Mouse (Mus musculus): Measurements from ENCODE around the gene Dab2. TPM values are rescaled to one million over a fixed set of nuclear protein-coding genes. Genes with fewer than 3 reads are reported as not detected.

Dab2 gene
- polyA plus RNA-seq, 1 experiment from 2014 or later, result 100 TPM

DNA sequence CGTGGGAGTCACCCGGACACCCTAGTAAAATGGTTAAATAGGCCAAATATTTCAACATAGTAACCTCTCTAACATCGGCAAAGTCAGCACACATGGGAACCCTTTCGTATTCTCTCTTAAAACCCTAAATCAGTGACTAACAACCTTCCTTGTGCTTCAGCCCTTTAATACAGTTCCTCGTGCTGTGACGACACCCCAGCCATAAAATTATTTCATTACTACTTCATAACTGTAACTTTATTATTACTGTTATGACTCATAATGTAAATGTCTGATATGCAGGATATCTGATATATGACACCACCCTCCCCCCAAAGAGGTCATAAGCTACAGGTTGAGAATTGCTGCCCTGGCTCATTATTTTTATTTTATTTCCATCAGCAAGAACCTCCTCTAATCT, 19.8 kb downstream of the Dab2 start:
- no peak overlapping the region for H3K27ac ChIP-seq (replicated peaks; ENCODE audit: low read depth, low read length)
- peaks cover 17% of the 10 kb centered on the region for H3K4me1 ChIP-seq (ENCODE audit: control insufficient read depth, insufficient read depth, low read length)
- H3K36me3 ChIP-seq (ENCODE audit: control insufficient read depth, insufficient read depth, low read length), result no peaks in the 10 kb centered on the region
- ATAC-seq (ENCODE audit: low read depth) (no peak), DNase-seq (ENCODE audit: low spot score) (no peak)
- H3K9ac ChIP-seq (ENCODE audit: low read depth, low read length), result no peak overlapping the region
- H3K9me3 ChIP-seq (ENCODE audit: control insufficient read depth, low read length), result no peaks in the 10 kb centered on the region
- 79% methylated on average over 6 of the region's 6 CpGs for WGBS
- no peak overlapping the region for H3K4me2 ChIP-seq (ENCODE audit: low read depth, low read length)
- H3K27me3 ChIP-seq (replicated peaks; ENCODE audit: control insufficient read depth, insufficient read depth, low read length), result no peaks in the 10 kb centered on the region
- H3K4me3 ChIP-seq (ENCODE audit: low read depth, low read length), result no peak overlapping the region

GRCm38 (mm10) chr15:6320501-6320900, 20.9 kb downstream of the Dab2 start:
- H3K9ac ChIP-seq (ENCODE audit: low read depth, low read length), result no peak overlapping the region
- WGBS, result 29% methylated on average over 5 of the region's 5 CpGs
- H3K36me3 ChIP-seq (ENCODE audit: control insufficient read depth, insufficient read depth, low read length), result no peaks in the 10 kb centered on the region
- DNase-seq (ENCODE audit: low spot score), result no peak
- H3K9me3 ChIP-seq (ENCODE audit: control insufficient read depth, low read length), result no peaks in the 10 kb centered on the region
- no peaks in the 10 kb centered on the region for H3K27me3 ChIP-seq (replicated peaks; ENCODE audit: control insufficient read depth, insufficient read depth, low read length)
- no peak overlapping the region for H3K4me2 ChIP-seq (ENCODE audit: low read depth, low read length)
- no peak overlapping the region for H3K4me3 ChIP-seq (ENCODE audit: low read depth, low read length)
- no peak overlapping the region for H3K27ac ChIP-seq (replicated peaks; ENCODE audit: low read depth, low read length)
- H3K4me1 ChIP-seq (ENCODE audit: control insufficient read depth, insufficient read depth, low read length), result peaks cover 17% of the 10 kb centered on the region
- ATAC-seq (ENCODE audit: low read depth), result no peak

DNA sequence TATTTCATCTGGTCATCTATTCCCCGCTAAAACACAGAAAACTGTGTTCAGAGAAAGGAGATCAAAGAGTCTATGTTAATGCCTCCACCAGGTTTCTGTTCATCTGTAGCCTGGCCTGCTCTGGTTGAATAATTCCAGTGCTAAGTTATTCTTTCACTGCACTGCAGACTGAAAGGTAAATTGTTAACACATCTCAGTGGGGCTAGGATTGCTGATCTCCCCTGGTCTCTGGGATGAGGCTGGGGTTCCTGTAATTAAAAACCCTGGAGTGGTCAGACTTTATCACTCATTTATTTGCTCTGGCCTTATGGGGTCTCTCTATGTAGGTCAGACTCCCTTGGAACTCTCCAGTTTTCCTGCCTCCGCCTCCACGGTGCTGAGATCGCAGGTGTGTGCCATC, 21.7 kb downstream of the Dab2 start:
- no peaks in the 10 kb centered on the region for H3K36me3 ChIP-seq (ENCODE audit: control insufficient read depth, insufficient read depth, low read length)
- H3K9ac ChIP-seq (ENCODE audit: low read depth, low read length), result no peak overlapping the region
- no peak overlapping the region for H3K4me3 ChIP-seq (ENCODE audit: low read depth, low read length)
- H3K9me3 ChIP-seq (ENCODE audit: control insufficient read depth, low read length), result no peaks in the 10 kb centered on the region
- no peaks in the 10 kb centered on the region for H3K27me3 ChIP-seq (replicated peaks; ENCODE audit: control insufficient read depth, insufficient read depth, low read length)
- peaks cover 17% of the 10 kb centered on the region for H3K4me1 ChIP-seq (ENCODE audit: control insufficient read depth, insufficient read depth, low read length)
- ATAC-seq (ENCODE audit: low read depth), result no peak
- no peak for DNase-seq (ENCODE audit: low spot score)
- H3K4me2 ChIP-seq (ENCODE audit: low read depth, low read length), result no peak overlapping the region
- WGBS, result 72% methylated on average over 4 of the region's 4 CpGs
- no peak overlapping the region for H3K27ac ChIP-seq (replicated peaks; ENCODE audit: low read depth, low read length)

DNA sequence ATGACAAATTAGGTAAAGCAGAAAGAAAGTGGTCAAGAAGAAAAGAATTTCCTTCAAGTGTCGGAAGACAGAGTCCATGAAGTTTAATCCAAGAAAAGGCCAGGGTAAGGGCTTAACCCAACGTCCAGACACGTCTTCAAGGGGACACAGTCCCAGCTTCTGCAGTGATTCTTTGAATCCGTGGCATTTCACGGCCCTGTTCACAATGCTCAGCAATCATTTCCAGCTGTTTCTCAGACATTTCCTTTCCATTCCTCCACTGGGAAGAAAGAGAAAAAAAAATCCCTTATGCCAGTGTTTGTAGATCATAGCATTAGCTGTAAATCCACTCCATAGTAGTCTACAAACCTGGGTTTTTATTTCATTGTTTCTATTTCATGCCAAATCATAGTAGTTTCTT, 22.7 kb downstream of the Dab2 start:
- H3K4me1 ChIP-seq (ENCODE audit: control insufficient read depth, insufficient read depth, low read length), result peaks cover 17% of the 10 kb centered on the region
- H3K9ac ChIP-seq (ENCODE audit: low read depth, low read length), result no peak overlapping the region
- no peaks in the 10 kb centered on the region for H3K27me3 ChIP-seq (replicated peaks; ENCODE audit: control insufficient read depth, insufficient read depth, low read length)
- DNase-seq (ENCODE audit: low spot score) (no peak), ATAC-seq (ENCODE audit: low read depth) (no peak)
- H3K27ac ChIP-seq (replicated peaks; ENCODE audit: low read depth, low read length), result 0 out of 2 replicates have a peak overlapping the region, but pooled peaks have one; percentile 21
- H3K36me3 ChIP-seq (ENCODE audit: control insufficient read depth, insufficient read depth, low read length), result no peaks in the 10 kb centered on the region
- WGBS, result 30% methylated on average over 5 of the region's 5 CpGs
- H3K9me3 ChIP-seq (ENCODE audit: control insufficient read depth, low read length), result no peaks in the 10 kb centered on the region
- no peak overlapping the region for H3K4me2 ChIP-seq (ENCODE audit: low read depth, low read length)
- no peak overlapping the region for H3K4me3 ChIP-seq (ENCODE audit: low read depth, low read length)

GRCm38 (mm10) chr15:6323577-6323976, 24.0 kb downstream of the Dab2 start:
- Histone ChIP-seq H3K4me2 (ENCODE audit: low read depth, low read length) (no peak overlapping the region), H3K4me3 (ENCODE audit: low read depth, low read length) (no peak overlapping the region), H3K36me3 (ENCODE audit: control insufficient read depth, insufficient read depth, low read length) (no peaks in the 10 kb centered on the region), H3K9me3 (ENCODE audit: control insufficient read depth, low read length) (no peaks in the 10 kb centered on the region), H3K27me3 (replicated peaks; ENCODE audit: control insufficient read depth, insufficient read depth, low read length) (no peaks in the 10 kb centered on the region), H3K27ac (replicated peaks; ENCODE audit: low read depth, low read length) (no peak overlapping the region), H3K4me1 (ENCODE audit: control insufficient read depth, insufficient read depth, low read length) (peaks cover 17% of the 10 kb centered on the region), H3K9ac (ENCODE audit: low read depth, low read length) (no peak overlapping the region)
- WGBS, result 58% methylated on average over 7 of the region's 7 CpGs
- peak; percentile 54 for DNase-seq (ENCODE audit: low spot score)
- ATAC-seq (ENCODE audit: low read depth), result no peak

DNA sequence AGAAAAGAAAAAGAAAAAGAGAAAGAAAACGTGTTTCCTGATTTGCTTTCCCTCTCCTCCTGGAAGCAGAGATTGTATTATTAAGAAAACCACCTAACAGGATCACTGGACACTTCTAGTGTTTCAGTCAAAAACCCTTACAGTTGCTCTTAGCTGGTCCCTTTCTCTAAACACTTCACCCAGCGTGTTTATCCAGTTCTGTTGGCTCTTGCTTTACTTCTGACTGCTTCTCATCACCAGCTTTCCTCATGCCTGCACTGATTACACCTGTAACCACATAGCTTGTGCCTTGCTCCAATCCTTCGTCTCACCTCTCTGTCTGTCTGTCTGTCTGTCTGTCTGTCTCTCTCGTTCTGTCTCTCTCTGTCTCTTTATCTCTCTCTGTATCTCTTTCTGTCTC, 25.9 kb downstream of the Dab2 start:
- Histone ChIP-seq H3K36me3 (ENCODE audit: control insufficient read depth, insufficient read depth, low read length) (no peaks in the 10 kb centered on the region), H3K9ac (ENCODE audit: low read depth, low read length) (no peak overlapping the region), H3K27ac (replicated peaks; ENCODE audit: low read depth, low read length) (no peak overlapping the region), H3K4me2 (ENCODE audit: low read depth, low read length) (no peak overlapping the region), H3K4me3 (ENCODE audit: low read depth, low read length) (no peak overlapping the region), H3K27me3 (replicated peaks; ENCODE audit: control insufficient read depth, insufficient read depth, low read length) (no peaks in the 10 kb centered on the region), H3K4me1 (ENCODE audit: control insufficient read depth, insufficient read depth, low read length) (peaks cover 17% of the 10 kb centered on the region), H3K9me3 (ENCODE audit: control insufficient read depth, low read length) (no peaks in the 10 kb centered on the region)
- DNase-seq (ENCODE audit: low spot score) (no peak), ATAC-seq (ENCODE audit: low read depth) (no peak)
- whole genome bisulfite sequencing, result 75% methylated on average over 4 of the region's 4 CpGs

DNA sequence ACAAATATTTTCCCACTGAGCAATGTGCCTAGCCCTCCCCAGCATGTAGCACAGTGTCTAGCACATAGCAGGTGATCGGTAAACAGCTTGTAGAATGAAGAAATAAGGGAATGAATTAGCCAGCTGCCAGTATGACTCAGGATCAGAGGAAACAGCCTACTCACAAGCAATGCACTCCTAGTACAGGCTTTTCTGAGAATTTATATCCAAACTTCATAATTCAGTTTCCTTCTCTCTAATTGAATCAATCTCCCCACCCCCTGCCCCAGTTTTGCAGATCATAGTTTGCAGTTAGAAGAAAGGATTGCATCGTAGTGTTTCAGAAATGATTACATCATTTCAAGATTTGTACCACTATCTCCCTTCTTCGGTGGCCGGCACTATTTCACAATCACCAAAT, 26.4 kb downstream of the Dab2 start:
- peaks cover 12% of the 10 kb centered on the region; the same call in 1 of the 2 replicates for H3K4me1 ChIP-seq (ENCODE audit: control insufficient read depth, insufficient read depth, low read length)
- no peak for DNase-seq (ENCODE audit: low spot score)

DNA sequence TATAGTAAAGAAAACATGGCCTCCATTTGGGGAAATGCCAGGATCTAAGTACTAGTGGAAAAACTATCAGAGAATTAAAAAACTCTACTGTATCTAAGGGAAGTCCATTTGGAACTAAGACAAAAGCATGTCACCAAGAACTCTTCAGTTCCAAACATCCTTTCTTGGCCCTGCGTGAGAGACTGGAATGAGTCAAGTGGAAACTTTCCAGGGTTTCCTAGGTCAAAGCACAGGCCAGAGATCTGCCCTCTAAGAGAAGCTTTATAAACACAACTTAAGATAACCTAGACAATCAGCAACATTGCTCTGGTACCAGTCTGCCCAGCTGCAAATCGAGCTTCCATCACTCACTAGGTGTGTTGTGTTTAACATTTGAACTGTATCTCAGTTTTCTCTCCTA, 31.8 kb downstream of the Dab2 start:
- H3K4me3 ChIP-seq (ENCODE audit: low read depth, low read length), result no peak overlapping the region
- no peak for DNase-seq (ENCODE audit: low spot score)
- WGBS, result 65% methylated on average over 2 of the region's 2 CpGs

More for the DNA sequence above, 26.4 kb downstream of the Dab2 start:
- Histone ChIP-seq H3K36me3 (ENCODE audit: control insufficient read depth, insufficient read depth, low read length) (no peaks in the 10 kb centered on the region), H3K27ac (replicated peaks; ENCODE audit: low read depth, low read length) (no peak overlapping the region), H3K9ac (ENCODE audit: low read depth, low read length) (no peak overlapping the region), H3K4me3 (ENCODE audit: low read depth, low read length) (no peak overlapping the region), H3K27me3 (replicated peaks; ENCODE audit: control insufficient read depth, insufficient read depth, low read length) (no peaks in the 10 kb centered on the region), H3K9me3 (ENCODE audit: control insufficient read depth, low read length) (no peaks in the 10 kb centered on the region), H3K4me2 (ENCODE audit: low read depth, low read length) (no peak overlapping the region)
- no peak for ATAC-seq (ENCODE audit: low read depth)
- 77% methylated on average over 4 of the region's 4 CpGs for WGBS

GRCm38 (mm10) chr15:6334664-6335206, 35.1 kb downstream of the Dab2 start:
- no peak overlapping the region for H3K9ac ChIP-seq (ENCODE audit: low read depth, low read length)
- H3K36me3 ChIP-seq (ENCODE audit: control insufficient read depth, insufficient read depth, low read length), result no peaks in the 10 kb centered on the region
- no peaks in the 10 kb centered on the region for H3K9me3 ChIP-seq (ENCODE audit: control insufficient read depth, low read length)
- DNase-seq (ENCODE audit: low spot score) (no peak), ATAC-seq (ENCODE audit: low read depth) (no peak)
- no peak overlapping the region for H3K27ac ChIP-seq (replicated peaks; ENCODE audit: low read depth, low read length)
- H3K27me3 ChIP-seq (replicated peaks; ENCODE audit: control insufficient read depth, insufficient read depth, low read length), result no peaks in the 10 kb centered on the region
- WGBS, result 88% methylated on average over 1 of the region's 1 CpGs
- no peak overlapping the region for H3K4me3 ChIP-seq (ENCODE audit: low read depth, low read length)
- H3K4me2 ChIP-seq (ENCODE audit: low read depth, low read length), result no peak overlapping the region
- peaks cover 8% of the 10 kb centered on the region; the same call in 1 of the 2 replicates for H3K4me1 ChIP-seq (ENCODE audit: control insufficient read depth, insufficient read depth, low read length)

More for the DNA sequence above, 31.8 kb downstream of the Dab2 start:
- Histone ChIP-seq H3K36me3 (ENCODE audit: control insufficient read depth, insufficient read depth, low read length) (no peaks in the 10 kb centered on the region), H3K9me3 (ENCODE audit: control insufficient read depth, low read length) (no peaks in the 10 kb centered on the region), H3K27me3 (replicated peaks; ENCODE audit: control insufficient read depth, insufficient read depth, low read length) (no peaks in the 10 kb centered on the region), H3K4me2 (ENCODE audit: low read depth, low read length) (no peak overlapping the region), H3K4me1 (ENCODE audit: control insufficient read depth, insufficient read depth, low read length) (no peaks in the 10 kb centered on the region), H3K9ac (ENCODE audit: low read depth, low read length) (no peak overlapping the region), H3K27ac (replicated peaks; ENCODE audit: low read depth, low read length) (no peak overlapping the region)
- no peak for ATAC-seq (ENCODE audit: low read depth)
